Mouse (Mus musculus) olfactory bulb, adult 2 months (tissue): ENCODE measurements around the gene Nanos1.

Experiments
- CTCF ChIP-seq: fragments of 200-500 bp; IDR thresholded peaks from 2 replicates; pipeline ENCODE4 v1.5.1; 2012; ENCODE audit warnings: low read depth, mild to moderate bottlenecking, low read length, moderate library complexity; ENCODE audit not compliant: insufficient read depth
- POLR2A ChIP-seq: fragments of 200-500 bp; IDR thresholded peaks from 2 replicates; pipeline ENCODE4 v1.6.1; 2012; ENCODE audit warnings: mild to moderate bottlenecking, low read depth, low read length, moderate library complexity; ENCODE audit not compliant: insufficient read depth

GRCm38 (mm10) chr19:60795244-60795643 is 39.5 kb downstream of the Nanos1 start:
- TF ChIP-seq CTCF, result no peak
- TF ChIP-seq POLR2A, result no peak
